Mouse (Mus musculus) lung, embryonic 15.5 days (tissue): ENCODE results near the gene Scgb1c1. TPM values are rescaled to one million over a fixed set of nuclear protein-coding genes. Genes with fewer than 3 reads are reported as not detected.
A peak's percentile ranks its signal among the peaks of the same experiment; 100 is the strongest.

Experiments
- ATAC-seq: fragments of 200-750 bp; cut with Nextera tagmentation; 2 replicates; pipeline ENCODE4 v1.8.0; 2017; ENCODE audit warnings: moderate number of reproducible peaks, borderline replicate concordance; ENCODE audit not compliant: low FRiP score, low TSS enrichment; ENCODE audit errors: extremely low read depth
- H3K27ac ChIP-seq: fragments of 300-500 bp; sonication (generic); 2 replicates; pipeline ENCODE4 v1.5.1; 2015; ENCODE audit warnings: moderate library complexity, mild to moderate bottlenecking, inconsistent platforms
- H3K27me3 ChIP-seq: fragments of 300-500 bp; sonication (generic); 2 replicates; pipeline ENCODE4 v1.6.1; 2015; ENCODE audit warnings: inconsistent platforms
- H3K36me3 ChIP-seq: fragments of 300-500 bp; sonication (generic); 2 replicates; pipeline ENCODE4 v1.6.1; 2015; ENCODE audit warnings: inconsistent platforms
- H3K4me1 ChIP-seq: fragments of 300-500 bp; sonication (generic); 2 replicates; pipeline ENCODE4 v1.6.1; 2015; ENCODE audit warnings: inconsistent platforms
- H3K4me2 ChIP-seq: fragments of 300-500 bp; sonication (generic); 2 replicates; pipeline ENCODE4 v1.6.1; 2015; ENCODE audit warnings: inconsistent platforms, mild to moderate bottlenecking, moderate library complexity
- H3K4me3 ChIP-seq: fragments of 300-500 bp; sonication (generic); 2 replicates; pipeline ENCODE4 v1.5.1; 2015; ENCODE audit warnings: mild to moderate bottlenecking, inconsistent platforms
- H3K9ac ChIP-seq: fragments of 300-500 bp; sonication (generic); 2 replicates; pipeline ENCODE4 v1.6.1; 2015; ENCODE audit warnings: inconsistent platforms
- H3K9me3 ChIP-seq: fragments of 300-500 bp; sonication (generic); 2 replicates; pipeline ENCODE4 v1.6.1; 2016; ENCODE audit warnings: inconsistent platforms
- WGBS: fragments of 180-500 bp; shearing (Covaris S2); methylation state at CpG from one replicate; pipeline ENCODE4 v1.1.7; 2015; 5-methylcytosine and 5-hydroxymethylcytosine counted together
- polyA plus RNA-seq: library from polyadenylated mRNA; unstranded; fragments of >200 nt; fragmentation: Nextera tagmentation; extraction: Ambion mirVana; gene quantifications from 2 replicates; pipeline ENCODE4 v1.2.1, GENCODE M21; 2015

The Scgb1c1 gene
- not detected in 2 replicates for polyA plus RNA-seq

DNA sequence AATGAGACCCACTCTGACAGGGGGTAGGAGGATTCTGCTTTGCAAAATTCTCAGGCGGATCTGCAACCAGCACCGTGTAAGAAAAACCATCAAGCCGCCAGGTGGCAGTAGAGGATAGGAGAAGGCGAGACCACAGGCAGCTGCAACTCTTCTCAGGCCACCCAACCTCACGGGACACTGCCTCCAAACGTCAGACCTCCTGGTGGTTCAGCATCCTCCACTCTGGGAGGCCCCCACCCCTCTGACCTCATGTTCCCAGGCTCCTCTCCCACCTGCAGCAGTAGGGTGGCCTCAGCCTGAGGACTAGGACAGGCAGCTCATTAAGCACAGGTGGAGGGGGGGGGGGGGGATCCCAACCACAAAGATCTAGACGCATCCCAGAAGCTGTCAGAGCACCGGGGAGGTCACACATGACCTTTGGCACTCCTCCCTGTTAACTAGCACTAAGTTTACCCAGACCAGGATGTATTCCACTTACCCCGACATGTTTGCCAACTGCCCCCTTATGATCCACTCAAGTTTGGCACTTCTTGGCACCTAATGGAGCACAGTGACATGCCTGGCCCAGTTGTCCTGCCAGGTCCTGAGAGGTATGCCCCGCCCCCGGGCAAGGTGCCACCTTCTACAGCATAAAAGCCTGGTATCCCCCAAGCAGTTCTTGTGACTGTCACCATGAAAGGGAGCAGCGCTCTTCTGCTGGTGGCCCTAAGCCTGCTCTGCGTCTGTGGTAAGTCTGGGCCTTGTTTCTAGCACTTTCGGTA lies at the start of gene Scgb1c1:
Scgb1c1 (plus strand) TSS at position 643 of the 761 bp plus-strand sequence.
- H3K36me3 ChIP-seq = no peaks in the 10 kb centered on the region
- H3K9ac ChIP-seq = no peak within 1 kb of the TSS
- WGBS = 26% methylated on average over 14 of the region's 14 CpGs
- peak; percentile 74 for ATAC-seq
- H3K9me3 ChIP-seq = no peaks in the 10 kb centered on the region
- no peak within 1 kb of the TSS for H3K27ac ChIP-seq
- H3K4me3 ChIP-seq = no peak within 1 kb of the TSS
- no peak within 1 kb of the TSS for H3K4me2 ChIP-seq
- H3K4me1 ChIP-seq = peaks cover 23% of the 10 kb centered on the region
- H3K27me3 ChIP-seq = peaks cover 27% of the 10 kb centered on the region

GRCm38 (mm10) chr7:140797619-140798018 lies 47.7 kb upstream of the Scgb1c1 start:
- no peaks in the 10 kb centered on the region for H3K27me3 ChIP-seq
- 82% methylated on average over 3 of the region's 3 CpGs for WGBS
- no peaks in the 10 kb centered on the region for H3K4me1 ChIP-seq
- no peaks in the 10 kb centered on the region for H3K36me3 ChIP-seq
- no peaks in the 10 kb centered on the region for H3K9me3 ChIP-seq
- ATAC-seq = 0 out of 2 replicates have a peak, but pooled peaks have one; percentile 39
- H3K4me2 ChIP-seq = no peak overlapping the region
- H3K9ac ChIP-seq = no peak overlapping the region
- no peak overlapping the region for H3K27ac ChIP-seq
- no peak overlapping the region for H3K4me3 ChIP-seq

GRCm38 (mm10) chr7:140798212-140798611 lies 47.1 kb upstream of the Scgb1c1 start:
- Histone ChIP-seq H3K9ac (no peak overlapping the region), H3K9me3 (no peaks in the 10 kb centered on the region), H3K4me2 (no peak overlapping the region), H3K27ac (no peak overlapping the region), H3K27me3 (no peaks in the 10 kb centered on the region), H3K36me3 (no peaks in the 10 kb centered on the region), H3K4me1 (no peaks in the 10 kb centered on the region), H3K4me3 (no peak overlapping the region)
- ATAC-seq = 0 out of 2 replicates have a peak, but pooled peaks have one; percentile 14
- 64% methylated on average over 2 of the region's 2 CpGs for WGBS

DNA sequence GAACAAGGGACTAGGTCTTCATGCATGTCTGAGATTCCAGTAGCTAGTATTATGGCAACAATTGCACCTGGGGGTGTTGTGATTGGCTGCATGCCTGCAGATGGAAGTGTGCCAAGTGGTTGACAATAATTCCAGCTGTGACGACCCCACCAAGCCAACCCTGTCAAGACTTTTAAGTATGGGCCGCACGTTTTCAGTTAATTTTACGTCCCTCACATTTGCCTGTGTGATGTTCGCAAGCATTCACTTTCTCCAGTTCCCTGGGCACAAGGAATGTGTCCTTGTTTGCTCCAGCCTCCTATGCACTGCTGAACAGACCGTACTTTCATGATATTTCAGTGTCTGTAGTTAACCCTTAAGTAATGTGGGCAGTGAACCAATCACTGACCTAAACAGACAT lies 42.7 kb upstream of the Scgb1c1 start:
- H3K27me3 ChIP-seq = no peaks in the 10 kb centered on the region
- H3K4me1 ChIP-seq = no peaks in the 10 kb centered on the region
- H3K27ac ChIP-seq = no peak overlapping the region
- no peak overlapping the region for H3K4me3 ChIP-seq
- H3K36me3 ChIP-seq = no peaks in the 10 kb centered on the region
- no peak overlapping the region for H3K4me2 ChIP-seq
- 62% methylated on average over 6 of the region's 6 CpGs for WGBS
- no peaks in the 10 kb centered on the region for H3K9me3 ChIP-seq
- no peak for ATAC-seq
- H3K9ac ChIP-seq = no peak overlapping the region

- Histone ChIP-seq H3K4me3 (no peak overlapping the region), H3K9ac (no peak overlapping the region), H3K27me3 (no peaks in the 10 kb centered on the region), H3K4me1 (no peaks in the 10 kb centered on the region), H3K9me3 (no peaks in the 10 kb centered on the region), H3K4me2 (no peak overlapping the region), H3K36me3 (no peaks in the 10 kb centered on the region), H3K27ac (no peak overlapping the region)
- 17% methylated on average over 1 of the region's 1 CpGs for WGBS
- ATAC-seq = no peak
Observed at GRCm38 (mm10) chr7:140805704-140806103, 39.6 kb upstream of the Scgb1c1 start.

GRCm38 (mm10) chr7:140810496-140810895 lies 34.9 kb upstream of the Scgb1c1 start:
- ATAC-seq = no peak
- no peaks in the 10 kb centered on the region for H3K36me3 ChIP-seq
- WGBS = 88% methylated on average over 6 of the region's 6 CpGs
- H3K4me2 ChIP-seq = no peak overlapping the region
- no peaks in the 10 kb centered on the region for H3K4me1 ChIP-seq
- no peak overlapping the region for H3K27ac ChIP-seq
- H3K4me3 ChIP-seq = no peak overlapping the region
- H3K9me3 ChIP-seq = no peaks in the 10 kb centered on the region
- no peak overlapping the region for H3K9ac ChIP-seq
- H3K27me3 ChIP-seq = no peaks in the 10 kb centered on the region

GRCm38 (mm10) chr7:140811714-140812113 lies 33.6 kb upstream of the Scgb1c1 start:
- Histone ChIP-seq H3K4me2 (no peak overlapping the region), H3K36me3 (no peaks in the 10 kb centered on the region), H3K9me3 (no peaks in the 10 kb centered on the region), H3K27me3 (no peaks in the 10 kb centered on the region), H3K9ac (no peak overlapping the region), H3K27ac (no peak overlapping the region), H3K4me1 (no peaks in the 10 kb centered on the region), H3K4me3 (no peak overlapping the region)
- 78% methylated on average over 13 of the region's 13 CpGs for WGBS
- ATAC-seq = no peak

DNA sequence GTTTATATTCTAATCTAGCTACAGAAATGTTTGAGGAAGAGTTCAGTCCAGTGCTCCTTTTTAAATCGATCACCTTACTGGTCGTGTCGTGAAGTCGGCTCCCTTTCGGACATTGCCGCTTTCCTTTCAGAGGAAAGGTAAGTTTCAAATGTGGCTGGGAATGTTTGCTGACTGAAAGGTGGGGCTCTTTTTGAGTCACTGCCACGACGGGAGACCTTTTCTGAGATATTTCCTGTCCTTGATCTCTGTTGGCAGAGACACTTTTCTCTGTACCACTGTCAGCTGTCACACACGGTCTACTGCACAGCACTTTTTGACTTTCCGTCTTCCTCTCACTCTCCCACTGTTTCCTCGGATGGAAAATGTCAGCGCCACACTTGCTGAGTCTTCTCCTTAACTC lies 32.5 kb upstream of the Scgb1c1 start:
- Histone ChIP-seq H3K27me3 (no peaks in the 10 kb centered on the region), H3K9ac (no peak overlapping the region), H3K27ac (no peak overlapping the region), H3K4me2 (no peak overlapping the region), H3K36me3 (no peaks in the 10 kb centered on the region), H3K9me3 (no peaks in the 10 kb centered on the region), H3K4me3 (no peak overlapping the region), H3K4me1 (no peaks in the 10 kb centered on the region)
- no peak for ATAC-seq
- WGBS = 82% methylated on average over 12 of the region's 12 CpGs

DNA sequence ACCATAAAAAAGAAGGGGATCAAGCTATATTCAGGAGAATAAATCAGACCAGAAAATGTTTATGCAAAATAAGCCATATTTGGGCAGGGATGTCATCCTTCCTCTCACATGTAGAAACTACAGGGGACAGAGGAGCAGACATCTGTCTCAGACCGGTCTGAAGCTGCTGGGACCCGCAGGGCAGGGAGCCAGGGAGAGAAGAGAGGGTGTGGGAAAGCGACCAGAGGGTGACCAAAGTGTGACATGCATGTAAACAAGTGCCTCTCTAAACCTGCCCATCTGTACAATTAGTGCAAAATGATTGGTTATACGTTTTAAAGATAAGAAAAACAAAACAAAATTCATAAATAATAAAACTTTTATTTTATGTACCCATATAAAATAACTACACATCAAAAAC lies 25.2 kb upstream of the Scgb1c1 start:
- 43% methylated on average over 4 of the region's 4 CpGs for WGBS
- no peaks in the 10 kb centered on the region for H3K36me3 ChIP-seq

GRCm38 (mm10) chr7:140821305-140821652 lies 24.1 kb upstream of the Scgb1c1 start:
- 52% methylated on average over 5 of the region's 5 CpGs for WGBS
- H3K27me3 ChIP-seq = no peaks in the 10 kb centered on the region
- no peak for ATAC-seq
- H3K4me2 ChIP-seq = peak overlapping the region; percentile 67
- no peaks in the 10 kb centered on the region for H3K36me3 ChIP-seq
- H3K9ac ChIP-seq = no peak overlapping the region
- H3K4me3 ChIP-seq = peak overlapping the region; percentile 40
- H3K27ac ChIP-seq = no peak overlapping the region
- H3K9me3 ChIP-seq = no peaks in the 10 kb centered on the region
- H3K4me1 ChIP-seq = peaks cover 6% of the 10 kb centered on the region

More for the DNA sequence above, 25.2 kb upstream of the Scgb1c1 start:
- no peak for ATAC-seq
- no peak overlapping the region for H3K4me3 ChIP-seq
- H3K9ac ChIP-seq = no peak overlapping the region
- no peaks in the 10 kb centered on the region for H3K9me3 ChIP-seq
- H3K27ac ChIP-seq = no peak overlapping the region
- no peak overlapping the region for H3K4me2 ChIP-seq
- H3K27me3 ChIP-seq = no peaks in the 10 kb centered on the region
- peaks cover 6% of the 10 kb centered on the region for H3K4me1 ChIP-seq

DNA sequence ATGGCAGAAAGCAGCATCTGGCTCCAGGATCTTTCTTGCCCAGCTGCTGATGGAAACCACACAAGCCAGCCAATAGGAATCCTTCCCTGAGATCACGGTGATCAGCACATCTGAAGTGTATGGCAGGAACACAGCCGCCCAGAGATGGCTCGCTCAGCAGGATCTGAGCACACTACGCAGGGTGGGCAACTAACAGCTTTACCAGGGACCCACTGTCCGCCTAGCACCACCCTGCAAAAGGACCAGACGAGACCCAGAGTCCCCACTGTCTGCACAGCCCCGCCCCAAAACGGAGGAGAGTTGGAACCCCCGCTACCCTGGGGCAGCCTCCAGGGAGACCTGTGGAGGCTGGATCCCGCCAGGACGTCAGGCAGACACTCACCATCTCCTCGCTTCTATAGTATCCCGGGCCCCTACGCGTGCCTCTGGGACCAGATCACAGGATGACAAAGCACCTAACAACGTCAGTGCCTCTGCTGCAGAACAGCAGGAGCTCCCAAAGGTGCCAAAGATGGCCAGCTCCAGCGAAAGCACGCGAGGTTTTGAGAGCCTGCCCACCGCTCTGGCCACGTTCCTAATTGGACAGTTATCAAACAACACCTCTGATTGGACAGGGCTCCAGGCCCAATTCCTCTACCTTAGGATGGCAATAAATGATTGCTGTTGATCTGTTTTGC lies 23.6 kb upstream of the Scgb1c1 start, which contains the start of gene Zfp941:
Zfp941 (minus strand) TSS at position 526 of the 677 bp plus-strand sequence.
- H3K27ac ChIP-seq = no peak within 1 kb of the TSS

DNA sequence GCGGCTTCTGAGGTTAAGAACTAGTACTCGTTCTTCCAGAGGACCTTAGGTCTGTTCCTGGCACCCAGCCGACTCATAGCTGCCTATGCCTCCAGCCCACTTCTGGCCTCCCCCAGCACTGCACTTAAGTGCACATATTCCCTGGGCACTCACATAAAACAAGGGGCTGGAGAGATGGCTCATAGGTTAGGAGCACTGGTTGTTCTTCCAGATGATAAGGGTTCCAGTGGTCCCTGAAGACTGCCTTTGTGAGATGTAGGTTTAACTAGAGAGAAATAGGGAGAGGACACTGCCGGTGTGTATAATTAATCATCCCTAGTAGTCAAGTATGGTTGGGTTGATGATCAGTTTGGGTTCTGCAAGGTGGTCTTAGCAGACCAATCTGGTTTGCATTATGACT lies 22.6 kb upstream of the Scgb1c1 start:
- WGBS = 84% methylated on average over 4 of the region's 4 CpGs
- H3K4me1 ChIP-seq = peaks cover 6% of the 10 kb centered on the region

More for the DNA sequence above, 23.6 kb upstream of the Scgb1c1 start, which contains the start of gene Zfp941:
- Histone ChIP-seq H3K27me3 (no peaks in the 10 kb centered on the region), H3K36me3 (no peaks in the 10 kb centered on the region), H3K4me2 (peak within 1 kb of the TSS; percentile 67), H3K4me3 (peak within 1 kb of the TSS; percentile 40), H3K9me3 (no peaks in the 10 kb centered on the region), H3K4me1 (peaks cover 6% of the 10 kb centered on the region), H3K9ac (peak within 1 kb of the TSS; percentile 36; the same call in 1 of the 2 replicates)
- ATAC-seq = peak; percentile 52
- WGBS = 1% methylated on average over 21 of the region's 21 CpGs

More for the DNA sequence above, 22.6 kb upstream of the Scgb1c1 start:
- no peak for ATAC-seq
- no peaks in the 10 kb centered on the region for H3K27me3 ChIP-seq
- H3K9ac ChIP-seq = no peak overlapping the region
- H3K36me3 ChIP-seq = no peaks in the 10 kb centered on the region
- H3K9me3 ChIP-seq = no peaks in the 10 kb centered on the region
- H3K4me2 ChIP-seq = no peak overlapping the region
- H3K4me3 ChIP-seq = no peak overlapping the region
- no peak overlapping the region for H3K27ac ChIP-seq
